Mouse (Mus musculus) B cell, adult 67 days (primary cell): ENCODE results near the gene Fthl17d. TPM values are rescaled to one million over a fixed set of nuclear protein-coding genes. Genes with fewer than 3 reads are reported as not detected.

Experiments
- total RNA-seq, 2 experiments: library from RNA; stranded (reverse); gene quantifications; 4 replicates each; pipeline ENCODE4 v1.2.4; 2023

Fthl17d gene
- not detected for total RNA-seq

DNA sequence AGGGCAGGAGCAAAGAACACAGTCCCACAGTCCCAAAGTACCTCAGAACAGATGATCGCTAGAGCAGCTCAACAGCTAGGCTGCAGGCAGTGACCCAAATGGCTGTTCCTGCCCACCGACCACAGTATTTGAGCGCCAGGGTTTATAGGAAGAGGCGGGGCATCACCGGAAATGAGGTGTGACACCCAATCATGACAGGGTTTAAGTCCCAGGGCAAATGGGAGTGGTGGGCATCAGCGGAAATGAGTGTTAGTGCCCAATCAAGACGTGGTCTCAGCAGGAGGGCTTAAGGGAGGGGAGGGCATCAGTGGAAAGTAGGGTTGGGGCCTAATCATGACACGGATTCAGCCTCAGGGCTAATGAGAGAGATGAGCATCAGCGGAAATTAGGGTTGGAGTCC is at the start of gene Fthl17d:
Gene Fthl17d (minus strand): TSS at position 101 of the 400 bp plus-strand sequence.

DNA sequence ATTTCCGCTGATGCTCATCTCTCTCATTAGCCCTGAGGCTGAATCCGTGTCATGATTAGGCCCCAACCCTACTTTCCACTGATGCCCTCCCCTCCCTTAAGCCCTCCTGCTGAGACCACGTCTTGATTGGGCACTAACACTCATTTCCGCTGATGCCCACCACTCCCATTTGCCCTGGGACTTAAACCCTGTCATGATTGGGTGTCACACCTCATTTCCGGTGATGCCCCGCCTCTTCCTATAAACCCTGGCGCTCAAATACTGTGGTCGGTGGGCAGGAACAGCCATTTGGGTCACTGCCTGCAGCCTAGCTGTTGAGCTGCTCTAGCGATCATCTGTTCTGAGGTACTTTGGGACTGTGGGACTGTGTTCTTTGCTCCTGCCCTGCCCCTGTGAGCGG is 46.6 kb upstream of the Fthl17d start, which contains the start of gene Fthl17e:
Gene Fthl17e (plus strand): TSS at position 301 of the 400 bp plus-strand sequence.

DNA sequence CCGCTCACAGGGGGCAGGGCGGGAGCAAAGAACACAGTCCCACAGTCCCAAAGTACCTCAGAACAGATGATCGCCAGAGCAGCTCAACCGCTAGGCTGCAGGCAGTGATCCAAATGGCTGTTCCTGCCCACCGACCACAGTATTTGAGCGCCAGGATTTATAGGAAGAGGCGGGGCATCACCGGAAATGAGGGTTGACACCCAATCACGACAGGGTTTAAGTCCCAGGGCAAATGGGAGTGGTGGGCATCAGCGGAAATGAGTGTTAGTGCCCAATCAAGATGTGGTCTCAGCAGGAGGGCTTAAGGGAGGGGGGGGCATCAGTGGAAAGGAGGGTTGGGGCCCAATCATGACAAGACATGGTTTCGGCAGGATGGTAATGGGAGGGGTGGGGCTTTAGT is 10.1 kb downstream of the Fthl17d start, which contains the start of gene Fthl17c:
Gene Fthl17c (minus strand): TSS at position 101 of the 400 bp plus-strand sequence.

DNA sequence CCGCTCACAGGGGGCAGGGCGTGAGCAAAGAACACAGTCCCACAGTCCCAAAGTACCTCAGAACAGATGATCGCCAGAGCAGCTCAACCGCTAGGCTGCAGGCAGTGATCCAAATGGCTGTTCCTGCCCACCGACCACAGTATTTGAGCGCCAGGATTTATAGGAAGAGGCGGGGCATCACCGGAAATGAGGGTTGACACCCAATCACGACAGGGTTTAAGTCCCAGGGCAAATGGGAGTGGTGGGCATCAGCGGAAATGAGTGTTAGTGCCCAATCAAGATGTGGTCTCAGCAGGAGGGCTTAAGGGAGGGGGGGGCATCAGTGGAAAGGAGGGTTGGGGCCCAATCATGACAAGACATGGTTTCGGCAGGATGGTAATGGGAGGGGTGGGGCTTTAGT is 23.7 kb downstream of the Fthl17d start, which contains the start of gene Fthl17b:
Gene Fthl17b (minus strand): TSS at position 101 of the 400 bp plus-strand sequence.

Other genes starting within 250 kb of the Fthl17d start
- not detected for gene Ssx9, start 238.3 kb downstream of the Fthl17d start, total RNA-seq
- not detected for gene Ssxb5, start 183.1 kb downstream of the Fthl17d start, total RNA-seq
- gene Gm6592, start 142.8 kb downstream of the Fthl17d start, total RNA-seq: not detected
- gene Gm5751, start 112.5 kb downstream of the Fthl17d start, total RNA-seq: not detected
- gene B630019K06Rik, start 94.4 kb downstream of the Fthl17d start, total RNA-seq: under 1 TPM; 0.42 to 0.55 TPM
- gene Fthl17b, start 23.8 kb downstream of the Fthl17d start, total RNA-seq: not detected
- not detected for gene Fthl17c, start 10.2 kb downstream of the Fthl17d start, total RNA-seq
- gene Fthl17e, start 46.7 kb upstream of the Fthl17d start, total RNA-seq: not detected
- gene Fthl17f, start 76.3 kb upstream of the Fthl17d start, total RNA-seq: not detected
- not detected for gene 4930402K13Rik, start 117.8 kb upstream of the Fthl17d start, total RNA-seq
- gene Lancl3, start 213.1 kb upstream of the Fthl17d start, total RNA-seq: under 1 TPM in 1 of 2 experiments, not detected in 1; 0.12 TPM